ENCODE assay signal across 9 mouse cellular contexts in the genomic region with DNA sequence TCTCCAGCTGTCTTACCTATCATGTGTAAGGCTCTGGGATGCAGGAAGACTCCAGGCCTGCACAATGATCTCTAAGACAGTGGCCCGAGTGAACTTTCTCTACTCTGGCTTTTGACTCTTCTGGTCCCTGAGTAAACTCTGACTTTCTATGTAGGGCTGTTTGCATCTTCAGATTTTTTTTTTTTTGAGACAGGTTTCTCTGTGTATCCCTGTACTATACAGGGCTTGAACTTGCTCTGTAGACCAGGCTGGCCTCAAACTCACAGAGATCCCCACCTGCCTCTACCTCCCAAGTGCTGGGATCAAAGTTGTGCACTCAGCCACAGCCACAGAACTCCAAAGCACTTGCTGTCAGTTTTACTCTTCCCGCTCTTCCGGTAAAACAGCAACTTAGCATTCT. TPM values are rescaled to one million over a fixed set of nuclear protein-coding genes. Genes with fewer than 3 reads are reported as not detected.
DNase-seq lines count a peak whose midpoint lies in the region; ATAC-seq and TF ChIP-seq lines count a peak whose summit lies in the region.
"Had no signal": no experiment of that assay in that cellular context is flagged by ENCODE, and none has a peak within 500 bp of the region (broad histone marks: within the 10 kb centered on the region; RNA-seq: fewer than 3 reads in every experiment).

No protein-coding gene starts in this region.

- intact Hi-C loops in heart, postnatal 25 days (cut with DNase I), result loop anchor here (5.0 kb wide), 1 partner anchor 40 kb away; no protein-coding TSS in a partner anchor
- intact Hi-C loops in left cerebral cortex, postnatal 4 days (cut with DNase I), result no loop called here

- H3K36me3 ChIP-seq in heart, embryonic 10.5 days, result no peaks in the 10 kb centered on the region
- H3K36me3 ChIP-seq in lung, embryonic 15.5 days, result no peaks in the 10 kb centered on the region
- H3K36me3 ChIP-seq in heart, embryonic 16.5 days (ENCODE audit: control insufficient read depth, insufficient read depth), result no peaks in the 10 kb centered on the region
- H3K36me3 ChIP-seq in myocyte (ENCODE audit: control insufficient read depth, insufficient read depth), result no peaks in the 10 kb centered on the region

- H3K4me1 ChIP-seq in heart, embryonic 10.5 days, result peaks cover 63% of the 10 kb centered on the region
- H3K4me1 ChIP-seq in lung, embryonic 15.5 days, result peaks cover 38% of the 10 kb centered on the region
- H3K4me1 ChIP-seq in heart, embryonic 16.5 days (ENCODE audit: control insufficient read depth, insufficient read depth, low read length), result peaks cover 69% of the 10 kb centered on the region

- no peak overlapping the region for H3K9ac ChIP-seq in lung, embryonic 15.5 days
- peak overlapping the region; percentile 58; the same call in 1 of the 2 replicates for H3K9ac ChIP-seq in heart, embryonic 16.5 days (ENCODE audit: low read length)

- no peaks in the 10 kb centered on the region for H3K9me3 ChIP-seq in heart, embryonic 10.5 days
- no peaks in the 10 kb centered on the region for H3K9me3 ChIP-seq in lung, embryonic 15.5 days
- H3K9me3 ChIP-seq in heart, embryonic 16.5 days (replicated peaks; ENCODE audit: control insufficient read depth, low read length), result no peaks in the 10 kb centered on the region

- ATAC-seq in lung, embryonic 15.5 days (ENCODE audit: borderline replicate concordance, extremely low read depth, low FRiP score, low TSS enrichment), result no peak
- ATAC-seq in heart, embryonic 16.5 days (replicated peaks; ENCODE audit: extremely low read depth, insufficient read depth, low FRiP score), result no peak

- peak overlapping the region; percentile 70 for H3K27ac ChIP-seq in heart, embryonic 10.5 days
- peak overlapping the region; percentile 83 for H3K27ac ChIP-seq in lung, embryonic 15.5 days
- peak overlapping the region; percentile 94 for H3K27ac ChIP-seq in heart, embryonic 16.5 days (ENCODE audit: low read length)

- no peaks in the 10 kb centered on the region for H3K27me3 ChIP-seq in heart, embryonic 10.5 days (ENCODE audit: insufficient read depth, poor library complexity, severe bottlenecking)
- no peaks in the 10 kb centered on the region for H3K27me3 ChIP-seq in lung, embryonic 15.5 days
- H3K27me3 ChIP-seq in heart, embryonic 16.5 days (ENCODE audit: control insufficient read depth, insufficient read depth, low read length), result no peaks in the 10 kb centered on the region
- H3K27me3 ChIP-seq in myocyte (ENCODE audit: control insufficient read depth, insufficient read depth, insufficient read length), result no peaks in the 10 kb centered on the region

- 44% methylated on average over 3 of the region's 3 CpGs for WGBS in heart, embryonic 10.5 days
- WGBS in lung, embryonic 15.5 days, result 26% methylated on average over 3 of the region's 3 CpGs
- WGBS in heart, embryonic 16.5 days, result 18% methylated on average over 3 of the region's 3 CpGs

- TF ChIP-seq POLR2A in myocyte (IDR thresholded peaks at IDR 0.05; ENCODE audit: insufficient read length, low read depth), result no peak

- peak overlapping the region; percentile 32; the same call in 1 of the 2 replicates for H3K4me2 ChIP-seq in lung, embryonic 15.5 days
- peak overlapping the region; percentile 57 for H3K4me2 ChIP-seq in heart, embryonic 16.5 days (ENCODE audit: low read depth, low read length)
- H3K4me2 ChIP-seq in myocyte (ENCODE audit: low read depth), result peak overlapping the region; percentile 71

- H3ac ChIP-seq in myocyte (ENCODE audit: control insufficient read depth, insufficient read length), result no peak overlapping the region

- no peak for DNase-seq in heart, embryonic 10.5 days (ENCODE audit: low spot score)
- DNase-seq in heart, postnatal 25 days (ENCODE audit: low spot score), result no peak
- DNase-seq in lung, postnatal 14 days, result no peak
- no peak for DNase-seq in left cerebral cortex, postnatal 4 days
- DNase-seq in cerebellum, postnatal 14 days, result no peak
- DNase-seq: cerebellum, adult 8-10 months had no signal

- peaks cover 92% of the 10 kb centered on the region for H3K79me2 ChIP-seq in myocyte (ENCODE audit: control insufficient read depth, insufficient read depth)

- 0 out of 2 replicates have a peak overlapping the region, but pooled peaks have one; percentile 12 for H3K4me3 ChIP-seq in heart, embryonic 10.5 days
- no peak overlapping the region for H3K4me3 ChIP-seq in lung, embryonic 15.5 days
- peak overlapping the region; percentile 25 for H3K4me3 ChIP-seq in heart, embryonic 16.5 days (ENCODE audit: low read length)
- no peak overlapping the region for H3K4me3 ChIP-seq in myocyte

TF ChIP-seq in myocyte, 11 proteins besides CTCF, POLR2A, EP300 and RAD21:
- TF ChIP-seq USF1 (IDR thresholded peaks at IDR 0.05; ENCODE audit: low read depth), result no peak
TF ChIP-seq in myocyte: peak in this region for 0.

RNA-seq across cellular contexts. Expression of a gene that starts 16.8 kb away (rescaled TPM):
- 38.1 and 47.1 TPM in 2 replicates for polyA plus RNA-seq in heart, embryonic 10.5 days (2016; fragmentation: Nextera tagmentation; extraction: Ambion mirVana)
- 10 to 100 TPM; 58.2 to 70.4 TPM for total RNA-seq in heart, postnatal 25 days (2021)
- 70.0 and 74.5 TPM in 2 replicates for polyA plus RNA-seq in lung, embryonic 15.5 days (2015; fragmentation: Nextera tagmentation; extraction: Ambion mirVana)
- polyA plus RNA-seq in heart, embryonic 16.5 days (2015; fragmentation: Nextera tagmentation; extraction: Ambion mirVana), result 54.5 and 61.5 TPM in 2 replicates
- 37.7 TPM for polyA plus RNA-seq in myocyte (2012; fragmentation: generic; extraction: Trizol)
- 1 to 10 TPM; 6.7 TPM for total RNA-seq in left cerebral cortex, postnatal 4 days (2021)

Comparison
In these comparisons a context has a peak if more than half of its experiments do, and no peak if none do; other contexts are left out.
1. H3K4me3 ChIP-seq: peak in heart, embryonic 10.5 days (single experiment) and heart, embryonic 16.5 days (single experiment); none in lung, embryonic 15.5 days (single experiment) and myocyte (single experiment).
2. Peak in every context shown above with its lines, with median percentiles within 50 percentile points of each other: H3K27ac ChIP-seq and H3K4me2 ChIP-seq.